Mouse (Mus musculus): ENCODE measurements around the gene Alox12. TPM values are rescaled to one million over a fixed set of nuclear protein-coding genes. Genes with fewer than 3 reads are reported as not detected.

The Alox12 gene
- polyA plus RNA-seq, 1 experiment = 82.5 TPM

- TF ChIP-seq POLR2A (IDR thresholded peaks at IDR 0.05; ENCODE audit: borderline replicate concordance, control insufficient read depth, low read depth, low read length) = no peak
- no peak for TF ChIP-seq CTCF (IDR thresholded peaks at IDR 0.05; ENCODE audit: control insufficient read depth, insufficient read depth, low read length)
- WGBS = 48% methylated on average over 10 of the region's 10 CpGs
- Histone ChIP-seq H3K4me3 (replicated peaks; ENCODE audit: control insufficient read depth, low read depth, low read length) (no peak overlapping the region), H3K27ac (ENCODE audit: control insufficient read depth, insufficient read depth, low read depth, low read length, poor library complexity) (no peak overlapping the region), H3K4me1 (ENCODE audit: control insufficient read depth, insufficient read depth, low read length) (peaks cover 3% of the 10 kb centered on the region; the same call in 1 of the 2 replicates)
Observed at GRCm38 (mm10) chr11:70232546-70232945, 22.6 kb downstream of the Alox12 start.

GRCm38 (mm10) chr11:70230239-70230727, 24.9 kb downstream of the Alox12 start:
- WGBS = under 1% methylated on average over 32 of the region's 32 CpGs
- TF ChIP-seq POLR2A (IDR thresholded peaks at IDR 0.05; ENCODE audit: borderline replicate concordance, control insufficient read depth, low read depth, low read length) (no peak; the same call in 1 of the 2 replicates), CTCF (IDR thresholded peaks at IDR 0.05; ENCODE audit: control insufficient read depth, insufficient read depth, low read length) (peak; percentile 99)
- Histone ChIP-seq H3K4me1 (ENCODE audit: control insufficient read depth, insufficient read depth, low read length) (no peaks in the 10 kb centered on the region; the same call in 1 of the 2 replicates), H3K27ac (ENCODE audit: control insufficient read depth, insufficient read depth, low read depth, low read length, poor library complexity) (no peak overlapping the region; the same call in 1 of the 2 replicates), H3K4me3 (replicated peaks; ENCODE audit: control insufficient read depth, low read depth, low read length) (no peak overlapping the region)

GRCm38 (mm10) chr11:70229260-70230010, 25.7 kb downstream of the Alox12 start, which contains the start of gene Bcl6b:
Bcl6b (minus strand) TSS chr11:70229798.
- Histone ChIP-seq H3K4me1 (ENCODE audit: control insufficient read depth, insufficient read depth, low read length) (no peaks in the 10 kb centered on the region; the same call in 1 of the 2 replicates), H3K4me3 (replicated peaks; ENCODE audit: control insufficient read depth, low read depth, low read length) (peak within 1 kb of the TSS; percentile 33), H3K27ac (ENCODE audit: control insufficient read depth, insufficient read depth, low read depth, low read length, poor library complexity) (peak within 1 kb of the TSS; percentile 23; the same call in 1 of the 2 replicates)
- TF ChIP-seq POLR2A (IDR thresholded peaks at IDR 0.05; ENCODE audit: borderline replicate concordance, control insufficient read depth, low read depth, low read length) = no peak
- no peak for TF ChIP-seq CTCF (IDR thresholded peaks at IDR 0.05; ENCODE audit: control insufficient read depth, insufficient read depth, low read length)
- 2% methylated on average over 39 of the region's 39 CpGs for WGBS

- WGBS = 2% methylated on average over 19 of the region's 19 CpGs
- Histone ChIP-seq H3K4me1 (ENCODE audit: control insufficient read depth, insufficient read depth, low read length) (no peaks in the 10 kb centered on the region; the same call in 1 of the 2 replicates), H3K27ac (ENCODE audit: control insufficient read depth, insufficient read depth, low read depth, low read length, poor library complexity) (peak overlapping the region; percentile 23; the same call in 1 of the 2 replicates), H3K4me3 (replicated peaks; ENCODE audit: control insufficient read depth, low read depth, low read length) (peak overlapping the region; percentile 33)
- TF ChIP-seq CTCF (IDR thresholded peaks at IDR 0.05; ENCODE audit: control insufficient read depth, insufficient read depth, low read length) = no peak
- TF ChIP-seq POLR2A (IDR thresholded peaks at IDR 0.05; ENCODE audit: borderline replicate concordance, control insufficient read depth, low read depth, low read length) = peak; percentile 38; the same call in 1 of the 2 replicates
Observed at GRCm38 (mm10) chr11:70228828-70229227, 26.3 kb downstream of the Alox12 start.

GRCm38 (mm10) chr11:70227661-70228245, 27.4 kb downstream of the Alox12 start:
- 77% methylated on average over 4 of the region's 4 CpGs for WGBS
- Histone ChIP-seq H3K27ac (ENCODE audit: control insufficient read depth, insufficient read depth, low read depth, low read length, poor library complexity) (no peak overlapping the region), H3K4me3 (replicated peaks; ENCODE audit: control insufficient read depth, low read depth, low read length) (no peak overlapping the region), H3K4me1 (ENCODE audit: control insufficient read depth, insufficient read depth, low read length) (peaks cover 2% of the 10 kb centered on the region; the same call in 1 of the 2 replicates)
- no peak for TF ChIP-seq POLR2A (IDR thresholded peaks at IDR 0.05; ENCODE audit: borderline replicate concordance, control insufficient read depth, low read depth, low read length)
- no peak for TF ChIP-seq CTCF (IDR thresholded peaks at IDR 0.05; ENCODE audit: control insufficient read depth, insufficient read depth, low read length)

GRCm38 (mm10) chr11:70227126-70227525, 28.0 kb downstream of the Alox12 start:
- Histone ChIP-seq H3K4me3 (replicated peaks; ENCODE audit: control insufficient read depth, low read depth, low read length) (no peak overlapping the region), H3K4me1 (ENCODE audit: control insufficient read depth, insufficient read depth, low read length) (peaks cover 2% of the 10 kb centered on the region; the same call in 1 of the 2 replicates), H3K27ac (ENCODE audit: control insufficient read depth, insufficient read depth, low read depth, low read length, poor library complexity) (no peak overlapping the region)
- TF ChIP-seq CTCF (IDR thresholded peaks at IDR 0.05; ENCODE audit: control insufficient read depth, insufficient read depth, low read length) (no peak), POLR2A (IDR thresholded peaks at IDR 0.05; ENCODE audit: borderline replicate concordance, control insufficient read depth, low read depth, low read length) (no peak)
- 63% methylated on average over 5 of the region's 5 CpGs for WGBS

GRCm38 (mm10) chr11:70226602-70226890, 28.6 kb downstream of the Alox12 start:
- Histone ChIP-seq H3K4me1 (ENCODE audit: control insufficient read depth, insufficient read depth, low read length) (peaks cover 2% of the 10 kb centered on the region; the same call in 1 of the 2 replicates), H3K4me3 (replicated peaks; ENCODE audit: control insufficient read depth, low read depth, low read length) (no peak overlapping the region), H3K27ac (ENCODE audit: control insufficient read depth, insufficient read depth, low read depth, low read length, poor library complexity) (no peak overlapping the region)
- 66% methylated on average over 18 of the region's 18 CpGs for WGBS
- TF ChIP-seq CTCF (IDR thresholded peaks at IDR 0.05; ENCODE audit: control insufficient read depth, insufficient read depth, low read length) (no peak), POLR2A (IDR thresholded peaks at IDR 0.05; ENCODE audit: borderline replicate concordance, control insufficient read depth, low read depth, low read length) (no peak)
